Mouse (Mus musculus) embryonic stem cell, embryonic (primary cell): ENCODE results near the gene Gm20458.

Experiments used
- CTCF ChIA-PET, 4 experiments: fragments of 300-600 bp in 2 of 4; fragments of 350-600 bp in 2 of 4; sonication (Branson Sonifier 250); formaldehyde crosslinking; loops; one replicate each; lab custom pipeline; 2022; ENCODE audit warnings: inconsistent platforms in 2 of 4; lab: Charles Lee
- POLR2A ChIA-PET, 4 experiments: fragments of 300-600 bp in 2 of 4; fragments of 350-600 bp in 2 of 4; sonication (Branson Sonifier 250); formaldehyde crosslinking; loops; one replicate each; lab custom pipeline; 2022; ENCODE audit warnings: antibody characterized with exemption in 4 of 4, inconsistent platforms in 1 of 4; lab: Charles Lee

Gm20458 gene

DNA sequence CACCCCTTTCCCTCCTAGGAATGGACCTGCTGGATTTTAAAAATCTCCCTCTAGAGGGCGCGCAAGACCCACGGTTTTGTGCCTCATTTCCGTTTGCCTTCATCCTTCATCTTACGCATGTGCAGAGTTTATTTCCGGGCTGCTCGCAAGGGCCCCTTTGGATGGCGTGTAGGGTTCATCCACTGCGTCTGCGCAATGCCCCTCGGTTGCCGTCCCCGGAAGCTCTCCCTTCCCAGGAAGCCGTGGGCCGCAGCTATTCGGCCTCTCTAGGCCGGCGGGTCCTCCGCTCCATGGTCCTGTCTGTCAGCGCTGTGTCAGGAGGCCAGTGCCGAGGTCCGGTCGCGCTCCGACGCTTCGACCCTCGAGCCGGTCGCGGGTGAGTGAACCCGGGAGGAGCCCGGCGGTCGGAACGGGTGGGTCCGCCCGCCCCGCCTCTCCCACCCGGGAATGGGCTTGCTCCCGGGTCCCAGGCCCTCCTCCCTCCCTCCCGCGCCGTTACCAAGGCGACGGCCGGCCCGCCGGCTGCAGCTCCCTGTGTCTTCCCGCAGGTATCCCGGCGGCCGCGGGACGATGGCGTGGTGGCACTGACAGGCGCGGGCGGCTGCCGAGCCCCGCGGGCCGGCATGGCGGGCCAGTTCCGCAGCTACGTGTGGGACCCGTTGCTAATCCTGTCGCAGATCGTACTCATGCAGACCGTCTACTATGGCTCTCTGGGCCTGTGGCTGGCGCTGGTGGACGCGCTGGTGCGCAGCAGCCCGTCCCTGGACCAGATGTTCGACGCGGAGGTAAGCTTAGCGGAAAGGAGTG lies at the start of gene Gm20458:
TSS of gene Gm20458 (plus strand) at position 223 of the 807 bp plus-strand sequence.
- ChIA-PET CTCF (interaction anchor here (0.6 to 3.1 kb wide), 61 partner anchors 9 to 406 kb away, joined by 3 to 58 read pairs (median 4); partner anchors contain the start of genes Sdc4 (in 2 of the 4), Slpi (in 2 of the 4), Trp53tg5 (in 1 of the 4) and Wfdc10 (in 1 of the 4)), POLR2A (interaction anchor here (0.5 to 36.5 kb wide), 56 partner anchors 9 to 450 kb away, joined by 3 to 985 read pairs (median 5); partner anchors contain the start of genes Sdc4 (in 4 of the 4), Acot8 (in 2 of the 4), Pigt (in 2 of the 4) and Zswim3 (in 2 of the 4))

DNA sequence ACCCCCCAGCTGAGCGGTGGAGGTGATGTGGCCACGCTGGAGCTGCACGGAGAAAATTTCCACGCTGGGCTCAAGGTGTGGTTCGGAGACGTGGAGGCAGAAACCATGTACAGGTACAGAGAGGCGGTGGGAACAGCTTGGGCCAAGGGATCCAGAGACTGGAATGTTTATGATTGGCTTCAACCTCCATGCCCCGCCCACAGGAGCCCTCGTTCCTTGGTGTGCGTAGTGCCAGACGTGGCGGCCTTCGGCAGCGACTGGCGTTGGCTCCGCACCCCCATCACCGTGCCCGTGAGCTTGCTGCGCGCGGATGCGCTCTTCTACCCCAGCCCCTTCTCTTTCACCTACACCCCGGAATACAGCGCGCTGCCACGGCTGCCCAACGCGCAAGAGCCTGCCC lies 46.6 kb upstream of the Gm20458 start:
- ChIA-PET POLR2A (interaction anchor here (0.5 to 25.2 kb wide), 7 partner anchors 10 to 107 kb away, joined by 3 to 985 read pairs (median 6); partner anchors contain the start of genes Gm20458 (in 1 of the 4), Matn4 (in 1 of the 4), Sdc4 (in 1 of the 4) and Sys1 (in 1 of the 4)), CTCF (interaction anchor here in 3 of 4 experiments (0.6 to 2.1 kb wide), 15 partner anchors 10 to 190 kb away, joined by 3 to 9 read pairs (median 4); partner anchors contain the start of genes Matn4 (in 1 of the 3), Rbpjl (in 1 of the 3) and Slpi (in 1 of the 3))

DNA sequence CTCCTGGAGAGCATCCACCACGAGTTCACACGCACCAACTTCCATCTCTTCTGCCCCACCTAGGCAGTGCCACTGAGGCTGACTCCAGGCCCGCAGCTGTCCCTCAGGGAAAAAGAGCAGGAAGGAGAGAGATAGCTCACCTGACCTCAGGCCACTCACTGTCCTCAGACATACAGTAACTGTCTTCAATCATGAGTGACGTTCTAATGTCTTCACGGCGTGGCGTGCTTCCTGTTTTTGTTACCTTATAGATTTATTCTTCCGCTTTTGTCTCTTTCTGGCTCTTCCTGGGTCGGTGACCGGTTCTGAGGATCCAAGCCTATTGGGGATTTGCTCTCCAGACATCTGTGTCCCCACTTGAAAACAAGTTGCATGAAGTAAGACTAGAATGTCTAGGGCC lies 46.2 kb upstream of the Gm20458 start:
- POLR2A ChIA-PET, result interaction anchor here (0.5 to 25.2 kb wide), 7 partner anchors 10 to 107 kb away, joined by 3 to 985 read pairs (median 9); partner anchors contain the start of genes Gm20458 (in 1 of the 4), Matn4 (in 1 of the 4), Sdc4 (in 1 of the 4) and Sys1 (in 1 of the 4)

DNA sequence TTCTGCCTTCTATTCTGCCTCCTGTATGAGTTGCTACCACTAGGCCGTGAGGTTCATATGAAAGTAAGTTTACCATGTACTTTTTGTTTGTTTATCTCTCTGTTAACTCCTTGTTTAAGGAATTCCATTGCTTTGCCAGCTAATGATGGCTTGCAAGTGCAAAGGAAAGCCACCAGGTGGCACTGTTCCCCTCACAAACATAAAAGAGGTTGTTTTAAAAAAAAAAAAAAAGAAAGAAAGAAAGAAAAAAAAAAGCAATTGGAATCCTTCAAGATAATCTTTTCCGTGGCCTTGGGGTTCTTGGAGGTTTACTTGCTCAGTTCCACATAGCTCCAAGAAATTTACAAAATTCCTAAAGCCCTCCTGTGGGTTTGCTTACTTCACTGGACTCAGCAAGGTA lies 43.6 kb upstream of the Gm20458 start:
- POLR2A ChIA-PET, result interaction anchor here in 3 of 4 experiments (0.7 to 25.2 kb wide), 23 partner anchors 11 to 145 kb away, joined by 3 to 985 read pairs (median 4); partner anchors contain the start of genes Sdc4 (in 3 of the 3), Gm20458 (in 2 of the 3), Sys1 (in 2 of the 3) and Pigt (in 1 of the 3)
- CTCF ChIA-PET, result interaction anchor here (0.5 to 2.8 kb wide), 81 partner anchors 8 to 1130 kb away, joined by 3 to 21 read pairs (median 5); partner anchors contain the start of genes Gm20458 (in 3 of the 4), Matn4 (in 3 of the 4), Sys1 (in 2 of the 4) and Slpi (in 1 of the 4)

More for the DNA sequence above, 46.2 kb upstream of the Gm20458 start:
- CTCF ChIA-PET, result interaction anchor here in 2 of 4 experiments (0.7 to 2.1 kb wide), 13 partner anchors 9 to 148 kb away, joined by 3 to 9 read pairs (median 4); partner anchors contain the start of genes Matn4 (in 1 of the 2), Rbpjl (in 1 of the 2) and Slpi (in 1 of the 2)

DNA sequence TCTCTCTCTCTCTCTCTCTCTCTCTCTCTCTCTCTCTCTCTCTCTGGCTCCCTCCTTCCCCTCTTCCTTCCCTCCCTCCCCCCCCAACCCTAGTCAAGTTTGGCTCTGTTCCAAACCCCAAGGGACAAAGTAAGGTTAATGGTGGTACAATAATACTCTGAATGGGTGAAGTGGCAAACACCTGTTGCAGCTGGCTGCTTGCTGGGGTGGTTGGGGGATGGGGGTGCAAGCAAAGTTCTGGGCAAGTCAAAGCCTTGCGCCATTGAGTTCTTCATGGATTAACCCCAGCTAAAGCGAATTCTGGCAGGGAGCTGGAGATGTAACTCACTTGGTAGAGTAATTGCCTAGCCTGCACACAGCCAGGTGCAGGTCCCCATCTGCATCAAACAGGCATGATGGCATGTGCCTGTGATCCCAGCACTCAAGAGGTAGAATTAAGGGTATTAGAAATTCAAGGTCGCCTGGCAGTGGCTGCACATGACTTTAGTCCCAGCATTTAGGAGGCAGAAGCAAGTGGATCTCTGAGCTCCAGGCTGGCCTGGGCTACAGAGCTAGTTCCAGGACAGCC lies 42.4 kb upstream of the Gm20458 start:
- ChIA-PET CTCF (interaction anchor here in 3 of 4 experiments (0.7 to 2.8 kb wide), 28 partner anchors 8 to 308 kb away, joined by 3 to 21 read pairs (median 6); partner anchors contain the start of genes Gm20458 (in 2 of the 3), Matn4 (in 2 of the 3), Slpi (in 2 of the 3) and Sys1 (in 1 of the 3)), POLR2A (interaction anchor here (0.5 to 25.2 kb wide), 32 partner anchors 8 to 625 kb away, joined by 3 to 985 read pairs (median 4); partner anchors contain the start of genes Sdc4 (in 3 of the 4), Gm20458 (in 2 of the 4), Matn4 (in 2 of the 4) and Sys1 (in 1 of the 4))

DNA sequence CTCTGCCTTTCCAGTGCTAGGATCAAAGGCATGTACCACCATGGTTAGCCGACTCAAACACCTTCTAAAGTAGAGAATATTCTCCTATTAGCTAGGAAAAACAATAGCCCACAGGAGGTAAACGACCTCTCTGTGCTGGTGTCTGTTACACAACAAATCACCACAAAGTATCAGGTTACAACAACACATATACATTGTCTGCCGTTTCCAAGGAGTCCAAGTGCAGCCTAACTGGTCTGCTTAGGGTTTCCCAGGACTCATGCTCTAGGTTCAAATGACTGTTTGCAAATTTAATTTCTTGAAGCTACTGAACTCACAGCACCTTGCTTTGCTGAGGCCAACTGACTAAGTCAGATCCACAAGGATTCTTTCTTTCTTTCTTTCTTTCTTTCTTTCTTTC lies 41.3 kb upstream of the Gm20458 start:
- CTCF ChIA-PET, result interaction anchor here in 3 of 4 experiments (0.6 to 2.8 kb wide), 20 partner anchors 9 to 1564 kb away, joined by 3 to 11 read pairs (median 5); partner anchors contain the start of genes Gm20458 (in 1 of the 3) and Matn4 (in 1 of the 3)
- POLR2A ChIA-PET, result interaction anchor here (0.6 to 25.2 kb wide), 29 partner anchors 8 to 939 kb away, joined by 3 to 985 read pairs (median 4); partner anchors contain the start of genes Sdc4 (in 3 of the 4), Gm20458 (in 2 of the 4), Matn4 (in 1 of the 4) and Sys1 (in 1 of the 4)

DNA sequence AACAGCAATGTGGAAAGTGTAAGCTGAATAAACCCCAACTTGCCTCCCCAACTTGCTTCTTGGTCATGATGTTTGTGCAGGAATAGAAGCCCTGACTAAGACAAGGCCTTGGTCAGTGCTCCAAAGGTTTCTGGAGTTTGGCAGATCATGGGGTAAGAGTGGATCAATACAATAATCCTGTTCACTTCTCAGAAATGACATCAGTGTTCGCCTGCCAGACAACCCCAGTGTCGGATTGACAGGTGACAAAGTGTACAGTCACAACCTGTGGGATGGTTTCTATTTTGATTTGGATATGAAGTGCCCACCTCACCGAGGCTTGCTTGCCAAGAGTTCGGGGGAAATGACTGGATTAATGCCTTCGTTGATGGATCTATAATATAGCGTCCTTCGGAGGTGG lies 39.5 kb upstream of the Gm20458 start:
- CTCF ChIA-PET, result interaction anchor here in 2 of 4 experiments (1.2 to 1.4 kb wide), 2 partner anchors 14 to 49 kb away, joined by 3 read pairs; no protein-coding TSS in a partner anchor
- POLR2A ChIA-PET, result interaction anchor here in 3 of 4 experiments (1.4 to 25.2 kb wide), 3 partner anchors 9 to 23 kb away, joined by 3 to 985 read pairs (median 145); partner anchors contain the start of genes Sdc4 (in 2 of the 3), Gm20458 (in 1 of the 3) and Sys1 (in 1 of the 3)

DNA sequence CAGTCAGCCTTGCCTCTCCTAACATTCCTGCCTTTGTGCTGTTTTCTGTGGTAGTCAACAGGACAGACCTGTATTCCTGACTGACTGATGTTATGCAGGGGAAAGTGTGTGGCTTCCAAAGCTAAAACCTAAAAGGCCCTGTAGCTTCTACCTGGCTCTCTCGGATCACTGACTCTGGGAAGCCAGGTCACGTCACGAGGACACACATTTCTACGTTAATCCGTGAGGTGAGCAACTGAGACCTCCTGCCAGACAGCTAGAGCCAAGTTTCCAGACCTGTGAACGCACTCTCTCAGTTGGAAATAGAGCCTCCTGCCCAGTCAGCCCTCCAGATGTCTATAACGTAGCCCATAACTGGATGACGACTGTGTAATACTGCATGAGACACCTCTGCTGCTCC lies 38.8 kb upstream of the Gm20458 start:
- ChIA-PET POLR2A (interaction anchor here in 3 of 4 experiments (1.3 to 25.2 kb wide), 4 partner anchors 20 to 34 kb away, joined by 4 to 985 read pairs (median 183); partner anchors contain the start of genes Sdc4 (in 3 of the 3), Gm20458 (in 1 of the 3) and Sys1 (in 1 of the 3)), CTCF (interaction anchor here in 2 of 4 experiments (0.7 to 1.4 kb wide), 3 partner anchors 11 to 48 kb away, joined by 3 read pairs; no protein-coding TSS in a partner anchor)

DNA sequence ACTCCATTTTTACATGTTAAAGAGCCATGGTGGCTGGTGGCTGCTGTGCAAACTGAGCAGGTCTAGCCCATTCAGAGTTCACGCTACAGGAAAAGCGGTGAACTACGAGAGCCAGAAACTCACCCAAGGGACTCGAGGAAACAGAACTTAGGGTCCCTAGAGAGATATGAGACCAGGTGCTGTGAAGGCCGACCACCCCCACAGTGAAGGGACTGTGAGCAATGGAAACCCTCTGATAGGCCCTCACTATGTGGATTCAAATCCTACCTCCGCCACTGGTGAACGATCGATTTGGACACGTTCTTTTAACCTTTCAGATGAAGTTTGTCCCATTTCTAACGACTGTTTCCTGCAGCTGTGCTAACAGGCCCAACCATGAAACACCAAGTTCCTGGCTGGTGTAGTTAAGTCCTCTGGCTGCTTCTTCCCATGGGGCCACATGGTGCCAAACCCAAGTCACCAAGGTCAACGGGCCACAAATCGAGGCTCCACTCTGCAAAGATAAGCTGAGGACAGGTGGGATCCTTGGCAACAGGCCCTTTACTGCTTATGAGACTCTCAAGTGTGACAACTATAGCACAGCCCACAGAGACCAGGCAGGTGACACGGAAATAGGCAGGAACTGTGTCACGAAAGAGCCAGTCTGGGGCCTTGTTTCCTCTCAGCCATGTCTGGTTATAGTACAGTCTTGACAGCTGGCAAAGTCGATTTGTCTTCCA lies 37.9 kb upstream of the Gm20458 start:
- CTCF ChIA-PET, result interaction anchor here in 3 of 4 experiments (0.7 to 1.5 kb wide), 4 partner anchors 9 to 170 kb away, joined by 3 to 4 read pairs (median 4); no protein-coding TSS in a partner anchor
- POLR2A ChIA-PET, result interaction anchor here in 3 of 4 experiments (1.0 to 25.2 kb wide), 8 partner anchors 10 to 127 kb away, joined by 3 to 985 read pairs (median 6); partner anchors contain the start of genes Sdc4 (in 3 of the 3), Gm20458 (in 1 of the 3) and Sys1 (in 1 of the 3)

DNA sequence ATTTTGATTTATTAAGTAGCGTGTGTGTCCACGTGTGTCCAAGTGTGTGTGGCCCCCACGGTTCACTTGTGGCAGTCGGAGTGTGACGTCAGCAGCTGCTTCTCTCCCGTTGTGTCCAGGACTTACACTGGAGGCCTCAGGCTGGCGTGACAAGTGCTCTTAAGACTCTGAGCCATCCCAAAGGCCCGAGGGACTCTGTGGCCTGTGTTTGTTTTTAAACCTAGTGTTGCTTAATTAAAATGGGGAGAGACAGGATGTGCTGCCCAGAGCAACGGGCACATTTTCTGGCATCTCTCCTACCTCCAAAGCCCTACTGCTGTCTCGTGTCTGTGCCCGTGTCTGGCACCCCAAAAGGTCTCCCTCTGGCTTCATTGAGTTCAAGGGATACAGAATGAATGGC lies 37.3 kb upstream of the Gm20458 start:
- POLR2A ChIA-PET, result interaction anchor here in 3 of 4 experiments (0.8 to 25.2 kb wide), 11 partner anchors 10 to 126 kb away, joined by 3 to 985 read pairs (median 5); partner anchors contain the start of genes Sdc4 (in 3 of the 3), Gm20458 (in 1 of the 3) and Sys1 (in 1 of the 3)

DNA sequence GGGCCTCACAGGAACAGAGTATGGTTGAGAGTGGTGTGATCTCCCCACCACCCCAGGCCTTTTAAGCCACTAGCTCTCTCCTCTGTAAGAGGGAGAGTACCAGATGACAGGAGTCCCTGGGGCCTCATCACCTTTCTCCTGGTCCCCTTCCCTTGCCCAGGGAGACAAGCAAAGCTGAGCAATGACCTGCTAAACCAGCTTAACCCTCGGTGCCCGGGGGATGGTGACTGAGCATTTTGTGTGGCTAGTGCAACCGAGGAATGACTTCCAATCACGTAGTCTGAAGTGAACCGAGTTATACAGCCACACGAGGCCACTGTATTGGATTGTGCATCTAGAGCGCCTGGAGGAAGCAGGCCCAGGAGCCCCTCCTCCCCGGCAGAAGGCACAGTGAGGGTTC lies 36.4 kb upstream of the Gm20458 start:
- ChIA-PET CTCF (interaction anchor here (0.6 to 1.5 kb wide), 13 partner anchors 10 to 506 kb away, joined by 3 to 5 read pairs (median 3); partner anchors contain the start of gene Gm20458 (in 1 of the 4)), POLR2A (interaction anchor here in 3 of 4 experiments (0.6 to 25.2 kb wide), 12 partner anchors 9 to 619 kb away, joined by 3 to 985 read pairs (median 5); partner anchors contain the start of genes Sdc4 (in 3 of the 3), Gm20458 (in 1 of the 3) and Sys1 (in 1 of the 3))

More for the DNA sequence above, 37.3 kb upstream of the Gm20458 start:
- CTCF ChIA-PET, result interaction anchor here in 2 of 4 experiments (0.7 to 1.5 kb wide), 7 partner anchors 10 to 169 kb away, joined by 3 to 5 read pairs (median 4); partner anchors contain the start of gene Gm20458 (in 1 of the 2)

DNA sequence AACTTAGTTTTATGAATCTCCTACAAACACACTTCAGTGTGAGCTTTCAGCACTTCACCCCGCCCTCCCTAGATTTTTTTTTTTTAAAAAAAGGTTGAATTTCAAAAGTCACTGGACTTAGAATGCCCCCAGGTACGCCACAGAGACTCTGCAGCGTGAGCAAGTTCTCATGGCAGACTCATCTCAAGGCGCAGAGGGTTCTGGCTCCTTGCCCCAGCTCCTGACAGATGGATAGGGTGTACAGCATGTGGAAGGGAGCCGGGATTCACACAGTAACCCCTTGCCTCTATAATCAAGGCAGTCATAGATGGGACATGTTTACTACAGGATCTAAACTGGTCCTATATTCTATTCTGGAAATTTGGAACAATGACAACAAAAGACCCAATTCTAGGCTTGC lies 35.4 kb upstream of the Gm20458 start:
- POLR2A ChIA-PET, result interaction anchor here in 3 of 4 experiments (0.6 to 36.5 kb wide), 15 partner anchors 1 to 398 kb away, joined by 3 to 985 read pairs (median 5); partner anchors contain the start of genes Sdc4 (in 3 of the 3), Gm20458 (in 2 of the 3), Sys1 (in 1 of the 3) and Zswim1 (in 1 of the 3)
- CTCF ChIA-PET, result interaction anchor here (0.5 to 1.6 kb wide), 10 partner anchors 8 to 997 kb away, joined by 3 to 9 read pairs (median 4); no protein-coding TSS in a partner anchor

DNA sequence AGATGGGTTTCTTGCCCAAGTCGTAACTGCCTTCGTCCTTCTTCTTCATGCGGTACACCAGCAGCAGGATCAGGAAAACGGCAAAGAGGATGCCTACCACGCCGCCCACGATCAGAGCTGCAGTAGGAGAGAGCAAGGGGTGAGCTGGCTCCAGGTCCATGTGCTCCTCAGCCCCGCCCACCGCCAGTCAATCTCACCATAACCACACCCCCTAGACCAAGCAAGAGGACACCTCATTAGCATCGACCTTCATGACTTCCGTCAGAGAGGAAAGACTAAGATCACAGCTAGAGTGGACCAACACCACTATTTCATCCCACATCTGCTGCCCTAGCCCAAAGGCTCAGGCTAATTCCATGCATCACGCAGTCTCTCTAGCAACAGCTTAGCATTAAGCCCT lies 34.6 kb upstream of the Gm20458 start:
- ChIA-PET POLR2A (interaction anchor here (0.6 to 36.5 kb wide), 17 partner anchors 2 to 687 kb away, joined by 3 to 985 read pairs (median 5); partner anchors contain the start of genes Gm20458 (in 3 of the 4), Sdc4 (in 3 of the 4), Sys1 (in 2 of the 4) and Zswim1 (in 1 of the 4)), CTCF (interaction anchor here (0.5 to 1.6 kb wide), 16 partner anchors 8 to 998 kb away, joined by 3 to 9 read pairs (median 4); no protein-coding TSS in a partner anchor)

DNA sequence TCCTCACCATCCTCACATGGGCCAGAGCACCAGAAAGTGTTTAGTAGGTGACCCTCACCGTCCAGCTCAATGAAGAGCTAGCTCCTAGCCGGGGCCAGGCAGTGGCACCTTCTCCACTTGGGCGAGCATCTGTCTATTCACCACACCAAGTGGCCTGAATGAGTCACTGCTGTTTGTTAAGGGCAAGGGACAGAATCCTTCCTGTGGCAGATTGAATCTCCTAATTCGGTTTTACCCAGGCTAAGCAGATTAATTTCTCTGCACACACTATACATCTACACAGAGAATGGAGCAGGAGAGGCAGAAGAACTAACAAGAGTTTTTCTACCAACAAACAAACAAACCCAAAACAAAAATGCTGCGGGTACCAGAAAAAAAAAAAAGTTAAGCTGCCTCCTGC lies 33.8 kb upstream of the Gm20458 start:
- CTCF ChIA-PET, result interaction anchor here (0.6 to 1.9 kb wide), 9 partner anchors 10 to 34 kb away, joined by 3 to 9 read pairs (median 5); partner anchors contain the start of gene Gm20458 (in 1 of the 4)
- POLR2A ChIA-PET, result interaction anchor here (0.6 to 36.5 kb wide), 15 partner anchors 3 to 430 kb away, joined by 3 to 985 read pairs (median 5); partner anchors contain the start of genes Sdc4 (in 4 of the 4), Gm20458 (in 2 of the 4), Sys1 (in 2 of the 4) and Zswim1 (in 1 of the 4)
